Mouse (Mus musculus): ENCODE data around the gene Itga2b. TPM values are rescaled to one million over a fixed set of nuclear protein-coding genes. Genes with fewer than 3 reads are reported as not detected.
A peak's percentile ranks its signal among the peaks of the same experiment; 100 is the strongest.
"Not testable (repeated sequence)": the region's sequence is repeated elsewhere in the genome, so short reads cannot be mapped to it uniquely, and the experiment has no call there.

Gene Itga2b
- polyA plus RNA-seq, 1 experiment from 2014 or later: 4.3 TPM

DNA sequence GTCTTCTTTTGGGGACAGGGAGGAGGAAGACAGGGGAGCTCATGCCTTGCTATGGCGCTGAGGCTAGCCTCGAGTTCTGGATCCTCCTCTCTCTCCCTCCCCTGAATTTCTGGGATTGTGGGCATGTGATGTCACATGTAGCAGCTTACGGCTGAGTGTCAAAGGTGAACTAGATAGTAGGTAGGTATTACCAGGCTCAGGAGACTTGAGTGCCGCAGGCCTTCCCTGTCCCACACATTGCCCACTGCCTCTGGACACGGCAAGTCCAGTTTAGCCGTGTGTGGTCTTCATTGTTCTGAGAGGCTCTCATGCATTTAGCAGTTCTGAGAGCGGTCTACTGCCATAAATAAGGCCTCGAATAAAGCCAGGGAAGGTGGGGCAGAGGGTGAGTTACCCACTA lies 56.9 kb downstream of the Itga2b start:
- Histone ChIP-seq H3K27me3 (replicated peaks; ENCODE audit: control insufficient read depth, insufficient read depth, low read length) (no peaks in the 10 kb centered on the region), H3K27ac (ENCODE audit: low read depth, low read length) (no peak overlapping the region), H3K4me2 (ENCODE audit: low read length) (no peak overlapping the region), H3K9me3 (replicated peaks; ENCODE audit: control insufficient read depth, low read length) (no peaks in the 10 kb centered on the region), H3K36me3 (ENCODE audit: control insufficient read depth, insufficient read depth, low read length) (no peaks in the 10 kb centered on the region), H3K4me3 (ENCODE audit: low read depth, low read length) (no peak overlapping the region), H3K9ac (ENCODE audit: low read length) (no peak overlapping the region), H3K4me1 (ENCODE audit: control insufficient read depth, insufficient read depth, low read length) (peaks cover 1% of the 10 kb centered on the region; the same call in 1 of the 2 replicates)
- no peak for ATAC-seq
- WGBS: 73% methylated on average over 8 of the region's 8 CpGs
- DNase-seq (ENCODE audit: low spot score): no peak

DNA sequence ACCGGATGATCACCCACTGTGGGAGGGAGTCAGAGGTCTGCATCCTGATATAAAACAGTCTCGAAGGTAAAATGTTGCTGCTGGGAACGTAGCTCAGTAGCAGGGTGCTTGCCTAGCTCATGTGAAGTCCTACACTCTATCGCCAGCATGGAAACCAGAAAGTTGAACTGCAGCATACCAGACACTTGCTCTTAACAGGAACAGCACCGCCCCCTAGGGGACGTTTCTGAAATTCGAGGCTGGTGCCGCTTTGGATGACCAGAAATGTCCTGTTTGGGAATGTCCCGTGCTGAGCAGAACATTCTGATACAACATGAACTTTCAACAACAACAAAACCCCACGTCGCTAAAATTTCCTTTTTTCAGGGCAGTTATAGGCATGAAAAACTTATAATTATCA lies 58.2 kb downstream of the Itga2b start:
- H3K27me3 ChIP-seq (replicated peaks; ENCODE audit: control insufficient read depth, insufficient read depth, low read length): no peaks in the 10 kb centered on the region
- DNase-seq (ENCODE audit: low spot score) (peak; percentile 96), ATAC-seq (peak; percentile 25; the same call in 1 of the 2 replicates)
- no peaks in the 10 kb centered on the region for H3K36me3 ChIP-seq (ENCODE audit: control insufficient read depth, insufficient read depth, low read length)
- no peak overlapping the region for H3K27ac ChIP-seq (ENCODE audit: low read depth, low read length)
- no peak overlapping the region for H3K4me3 ChIP-seq (ENCODE audit: low read depth, low read length)
- H3K9me3 ChIP-seq (replicated peaks; ENCODE audit: control insufficient read depth, low read length): no peaks in the 10 kb centered on the region
- H3K9ac ChIP-seq (ENCODE audit: low read length): no peak overlapping the region
- 7% methylated on average over 11 of the region's 11 CpGs for WGBS
- H3K4me1 ChIP-seq (ENCODE audit: control insufficient read depth, insufficient read depth, low read length): peaks cover 7% of the 10 kb centered on the region
- H3K4me2 ChIP-seq (ENCODE audit: low read length): no peak overlapping the region

DNA sequence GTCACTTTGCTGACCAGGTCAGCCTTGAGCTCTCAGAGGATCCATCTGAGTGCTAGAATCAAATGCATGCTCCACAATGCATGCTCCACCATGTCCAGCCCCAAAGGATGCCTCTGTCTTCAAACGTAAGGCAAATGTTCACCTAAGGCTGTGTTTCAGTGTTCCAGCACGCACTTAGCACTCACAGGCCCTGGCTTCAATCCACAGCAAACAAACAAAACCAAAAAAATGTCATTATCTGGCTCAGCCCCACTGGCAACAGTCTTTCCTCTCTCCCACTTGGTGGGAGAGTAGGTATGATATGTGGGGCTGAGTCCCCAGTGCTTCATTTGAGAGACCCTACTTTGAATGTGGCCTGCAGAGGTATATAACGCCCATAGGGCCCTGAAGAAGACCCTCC lies 58.9 kb downstream of the Itga2b start:
- Histone ChIP-seq H3K9ac (ENCODE audit: low read length) (no peak overlapping the region), H3K27me3 (replicated peaks; ENCODE audit: control insufficient read depth, insufficient read depth, low read length) (no peaks in the 10 kb centered on the region), H3K36me3 (ENCODE audit: control insufficient read depth, insufficient read depth, low read length) (no peaks in the 10 kb centered on the region), H3K4me2 (ENCODE audit: low read length) (no peak overlapping the region), H3K27ac (ENCODE audit: low read depth, low read length) (no peak overlapping the region), H3K9me3 (replicated peaks; ENCODE audit: control insufficient read depth, low read length) (no peaks in the 10 kb centered on the region), H3K4me1 (ENCODE audit: control insufficient read depth, insufficient read depth, low read length) (peaks cover 13% of the 10 kb centered on the region), H3K4me3 (ENCODE audit: low read depth, low read length) (no peak overlapping the region)
- WGBS: 91% methylated on average over 3 of the region's 3 CpGs
- DNase-seq (ENCODE audit: low spot score): no peak
- ATAC-seq: no peak

DNA sequence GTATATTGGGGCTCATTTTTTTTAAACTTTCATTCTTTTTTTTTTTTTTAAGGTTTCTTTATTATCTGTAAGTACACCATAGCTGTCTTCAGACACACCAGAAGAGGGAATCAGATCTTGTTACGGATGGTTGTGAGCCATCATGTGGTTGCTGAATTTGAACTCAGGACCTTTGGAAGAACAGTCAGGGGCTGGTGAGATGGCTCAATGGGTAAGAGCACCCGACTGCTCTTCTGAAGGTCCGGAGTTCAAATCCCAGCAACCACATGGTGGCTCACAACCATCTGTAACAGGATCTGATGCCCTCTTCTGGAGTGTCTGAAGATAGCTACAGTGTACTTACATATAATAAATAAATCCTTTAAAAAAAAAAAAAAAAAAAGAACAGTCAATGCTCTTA lies 59.6 kb downstream of the Itga2b start:
- ATAC-seq; H3K9ac ChIP-seq (ENCODE audit: low read length); H3K27me3 ChIP-seq (replicated peaks; ENCODE audit: control insufficient read depth, insufficient read depth, low read length); DNase-seq (ENCODE audit: low spot score); H3K9me3 ChIP-seq (replicated peaks; ENCODE audit: control insufficient read depth, low read length); H3K27ac ChIP-seq (ENCODE audit: low read depth, low read length); H3K36me3 ChIP-seq (ENCODE audit: control insufficient read depth, insufficient read depth, low read length); H3K4me3 ChIP-seq (ENCODE audit: low read depth, low read length); H3K4me2 ChIP-seq (ENCODE audit: low read length): not testable (repeated sequence)
- H3K4me1 ChIP-seq (ENCODE audit: control insufficient read depth, insufficient read depth, low read length): peaks cover 14% of the 10 kb centered on the region
- WGBS: 90% methylated on average over 3 of the region's 3 CpGs

DNA sequence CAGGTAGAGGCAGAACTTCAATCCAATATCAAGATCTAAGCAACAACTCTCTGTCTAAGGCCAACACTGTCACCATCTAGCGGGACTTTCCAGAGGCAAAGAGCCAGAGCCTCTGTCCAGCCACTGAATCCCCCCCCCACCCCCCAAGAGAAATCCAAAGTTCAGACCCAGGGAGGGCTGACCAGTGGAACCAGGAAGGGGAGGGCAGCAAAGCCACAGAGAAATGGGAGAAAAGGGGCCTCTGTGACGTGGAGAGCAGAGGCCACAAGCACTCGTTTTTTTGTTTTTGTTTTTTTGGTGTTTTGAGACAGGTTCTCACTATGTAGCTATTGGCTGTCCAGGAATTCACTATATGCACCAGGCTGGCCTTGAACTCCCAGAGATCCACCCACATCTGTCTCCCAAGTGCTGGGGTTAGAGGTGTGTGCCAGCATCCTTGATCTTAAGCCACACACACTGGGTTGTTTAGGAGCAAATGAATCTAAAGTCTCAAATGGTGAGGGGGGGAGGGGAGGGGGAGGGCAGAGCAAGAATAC lies 60.1 kb downstream of the Itga2b start:
- WGBS: 71% methylated on average over 3 of the region's 3 CpGs
- H3K9ac ChIP-seq (ENCODE audit: low read length): no peak overlapping the region
- no peak overlapping the region for H3K4me3 ChIP-seq (ENCODE audit: low read depth, low read length)
- DNase-seq (ENCODE audit: low spot score) (no peak), ATAC-seq (no peak)
- 0 out of 2 replicates have a peak, but pooled peaks cover 3% of the 10 kb centered on the region for H3K36me3 ChIP-seq (ENCODE audit: control insufficient read depth, insufficient read depth, low read length)
- H3K27ac ChIP-seq (ENCODE audit: low read depth, low read length): no peak overlapping the region
- peaks cover 14% of the 10 kb centered on the region for H3K4me1 ChIP-seq (ENCODE audit: control insufficient read depth, insufficient read depth, low read length)
- H3K9me3 ChIP-seq (replicated peaks; ENCODE audit: control insufficient read depth, low read length): no peaks in the 10 kb centered on the region
- no peaks in the 10 kb centered on the region for H3K27me3 ChIP-seq (replicated peaks; ENCODE audit: control insufficient read depth, insufficient read depth, low read length)
- no peak overlapping the region for H3K4me2 ChIP-seq (ENCODE audit: low read length)

DNA sequence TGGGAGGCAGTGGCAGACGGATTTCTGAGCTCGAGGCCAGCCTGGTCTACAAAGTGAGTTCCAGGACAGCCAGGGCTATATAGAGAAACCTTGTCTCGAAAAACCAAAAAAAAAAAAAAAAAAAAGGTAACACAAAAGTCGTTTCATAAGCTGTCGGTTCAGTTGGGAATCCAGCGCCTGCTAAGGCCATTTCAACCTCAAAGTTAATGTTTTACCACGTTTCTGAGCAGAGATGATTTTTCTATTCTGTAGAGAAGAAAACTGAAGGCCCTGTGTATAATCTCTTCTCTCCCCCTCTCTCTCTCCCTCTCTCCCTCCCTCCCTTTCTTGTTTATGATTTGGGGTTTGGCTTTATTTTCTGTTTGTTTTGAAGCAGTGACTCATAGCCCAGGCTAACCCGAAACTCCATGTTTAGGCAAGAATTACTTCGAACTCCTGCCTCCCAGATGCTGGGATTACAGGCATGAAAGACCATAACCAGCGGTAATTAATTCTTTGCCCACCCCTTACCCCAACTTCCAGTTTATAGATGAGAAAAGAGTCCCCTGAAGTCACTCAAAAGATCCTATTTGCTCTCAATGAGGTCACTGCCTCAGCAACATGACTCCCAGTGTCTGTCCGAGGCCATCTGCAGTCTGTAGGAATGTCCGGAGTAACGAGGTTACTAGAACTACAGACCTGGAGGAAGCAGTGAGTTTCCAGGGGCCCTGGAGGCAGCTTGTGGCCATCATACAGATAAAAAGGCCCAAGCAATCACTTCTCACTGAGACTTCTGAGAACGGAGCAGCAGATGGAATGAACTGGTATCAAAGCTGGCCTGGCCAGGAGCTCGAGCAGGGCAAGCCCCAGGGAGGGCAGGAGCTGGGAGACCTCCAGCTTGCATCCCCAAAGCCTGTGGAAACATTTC lies 60.8 kb downstream of the Itga2b start:
- no peaks in the 10 kb centered on the region for H3K9me3 ChIP-seq (replicated peaks; ENCODE audit: control insufficient read depth, low read length)
- H3K27me3 ChIP-seq (replicated peaks; ENCODE audit: control insufficient read depth, insufficient read depth, low read length): no peaks in the 10 kb centered on the region
- ATAC-seq (no peak), DNase-seq (ENCODE audit: low spot score) (no peak)
- 0 out of 2 replicates have a peak overlapping the region, but pooled peaks have one; percentile 10 for H3K27ac ChIP-seq (ENCODE audit: low read depth, low read length)
- H3K4me1 ChIP-seq (ENCODE audit: control insufficient read depth, insufficient read depth, low read length): peaks cover 14% of the 10 kb centered on the region
- H3K36me3 ChIP-seq (ENCODE audit: control insufficient read depth, insufficient read depth, low read length): peaks cover 9% of the 10 kb centered on the region
- H3K4me3 ChIP-seq (ENCODE audit: low read depth, low read length): peak overlapping the region; percentile 64; the same call in 1 of the 2 replicates
- H3K9ac ChIP-seq (ENCODE audit: low read length): peak overlapping the region; percentile 22; the same call in 1 of the 2 replicates
- H3K4me2 ChIP-seq (ENCODE audit: low read length): peak overlapping the region; percentile 68
- WGBS: 40% methylated on average over 15 of the region's 15 CpGs

DNA sequence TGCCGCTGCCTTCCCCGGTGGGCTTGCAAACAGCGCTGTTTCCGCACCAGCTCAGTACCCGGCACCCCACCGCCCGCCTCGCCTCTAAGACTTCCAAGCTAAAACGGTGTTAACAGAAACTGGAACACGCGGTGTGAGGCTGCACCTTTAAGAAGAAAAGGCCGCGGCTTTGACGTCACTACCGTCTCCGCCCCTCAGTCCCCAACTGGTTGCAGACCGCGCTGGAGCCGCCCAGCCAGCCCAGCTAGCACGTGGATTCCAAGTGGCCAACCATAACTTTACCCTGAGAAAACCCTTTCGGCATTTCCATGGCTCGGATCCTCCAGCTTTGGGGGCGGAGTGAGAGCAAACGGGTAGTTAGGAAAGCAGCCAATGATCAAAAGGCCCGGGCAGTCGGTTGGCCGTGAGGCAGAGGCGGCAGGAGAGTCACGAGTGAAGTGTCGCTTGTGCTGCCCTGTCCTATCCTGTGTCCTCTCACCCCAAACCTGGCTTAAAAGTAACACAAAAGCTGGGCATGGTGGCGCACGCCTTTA lies 61.5 kb downstream of the Itga2b start:
- Histone ChIP-seq H3K9me3 (replicated peaks; ENCODE audit: control insufficient read depth, low read length) (no peaks in the 10 kb centered on the region), H3K9ac (ENCODE audit: low read length) (peak overlapping the region; percentile 87; the same call in 1 of the 2 replicates), H3K27me3 (replicated peaks; ENCODE audit: control insufficient read depth, insufficient read depth, low read length) (no peaks in the 10 kb centered on the region), H3K4me1 (ENCODE audit: control insufficient read depth, insufficient read depth, low read length) (peaks cover 14% of the 10 kb centered on the region), H3K4me2 (ENCODE audit: low read length) (peak overlapping the region; percentile 68), H3K36me3 (ENCODE audit: control insufficient read depth, insufficient read depth, low read length) (peaks cover 16% of the 10 kb centered on the region), H3K4me3 (ENCODE audit: low read depth, low read length) (peak overlapping the region; percentile 64), H3K27ac (ENCODE audit: low read depth, low read length) (peak overlapping the region; percentile 56; the same call in 1 of the 2 replicates)
- peak; percentile 99 for DNase-seq (ENCODE audit: low spot score)
- peak; percentile 95 for ATAC-seq
- under 1% methylated on average over 32 of the region's 32 CpGs for WGBS

DNA sequence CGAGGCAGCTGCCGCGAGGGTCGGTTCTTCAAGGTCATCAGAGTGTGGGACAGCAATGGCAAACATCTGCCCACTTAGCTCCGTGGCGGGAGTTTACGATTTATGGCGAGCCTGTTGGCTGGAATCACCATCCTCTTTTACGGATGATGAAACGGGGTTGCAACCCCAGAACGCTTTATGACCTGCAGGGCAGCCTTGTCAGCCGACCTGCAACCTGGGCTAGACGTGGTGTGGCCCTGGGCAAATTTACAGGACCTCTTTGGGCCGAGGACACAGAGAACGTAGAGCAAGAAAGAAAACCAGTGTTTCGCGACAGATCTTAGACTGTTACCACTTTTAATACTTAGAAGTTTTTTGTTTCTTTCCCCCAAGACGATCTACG lies 62.1 kb downstream of the Itga2b start, which contains the start of gene Slc25a39:
Slc25a39 (minus strand) TSS at position 113 of the 382 bp plus-strand sequence.
- Histone ChIP-seq H3K4me2 (ENCODE audit: low read length) (peak within 1 kb of the TSS; percentile 68), H3K4me3 (ENCODE audit: low read depth, low read length) (peak within 1 kb of the TSS; percentile 64), H3K27me3 (replicated peaks; ENCODE audit: control insufficient read depth, insufficient read depth, low read length) (no peaks in the 10 kb centered on the region), H3K27ac (ENCODE audit: low read depth, low read length) (peak within 1 kb of the TSS; percentile 56), H3K9ac (ENCODE audit: low read length) (peak within 1 kb of the TSS; percentile 87), H3K4me1 (ENCODE audit: control insufficient read depth, insufficient read depth, low read length) (peaks cover 14% of the 10 kb centered on the region), H3K9me3 (replicated peaks; ENCODE audit: control insufficient read depth, low read length) (no peaks in the 10 kb centered on the region), H3K36me3 (ENCODE audit: control insufficient read depth, insufficient read depth, low read length) (peaks cover 22% of the 10 kb centered on the region)
- WGBS: 1% methylated on average over 19 of the region's 19 CpGs
- DNase-seq (ENCODE audit: low spot score) (no peak), ATAC-seq (no peak)

Data from forebrain, embryonic 14.5 days (tissue).